Mouse (Mus musculus): ENCODE measurements around the gene Gm8362. TPM values are rescaled to one million over a fixed set of nuclear protein-coding genes. Genes with fewer than 3 reads are reported as not detected.
A peak's percentile ranks its signal among the peaks of the same experiment; 100 is the strongest.
"Not testable (repeated sequence)": the region's sequence is repeated elsewhere in the genome, so short reads cannot be mapped to it uniquely, and the experiment has no call there.

Gene Gm8362
- polyA plus RNA-seq (2015; fragmentation: Nextera tagmentation; extraction: Ambion mirVana): not detected in 2 replicates

GRCm38 (mm10) chr14:6774311-6774710 lies at the start of gene Gm8362:
Gene Gm8362 (minus strand): TSS chr14:6774411.
- H3K4me3 ChIP-seq; ATAC-seq (ENCODE audit: low FRiP score, low read depth); H3K36me3 ChIP-seq; H3K4me1 ChIP-seq (replicated peaks); H3K9me3 ChIP-seq; H3K27ac ChIP-seq (replicated peaks); H3K27me3 ChIP-seq; H3K4me2 ChIP-seq; H3K9ac ChIP-seq: not testable (repeated sequence)
- WGBS: 100% methylated on average over 1 of the region's 1 CpGs

DNA sequence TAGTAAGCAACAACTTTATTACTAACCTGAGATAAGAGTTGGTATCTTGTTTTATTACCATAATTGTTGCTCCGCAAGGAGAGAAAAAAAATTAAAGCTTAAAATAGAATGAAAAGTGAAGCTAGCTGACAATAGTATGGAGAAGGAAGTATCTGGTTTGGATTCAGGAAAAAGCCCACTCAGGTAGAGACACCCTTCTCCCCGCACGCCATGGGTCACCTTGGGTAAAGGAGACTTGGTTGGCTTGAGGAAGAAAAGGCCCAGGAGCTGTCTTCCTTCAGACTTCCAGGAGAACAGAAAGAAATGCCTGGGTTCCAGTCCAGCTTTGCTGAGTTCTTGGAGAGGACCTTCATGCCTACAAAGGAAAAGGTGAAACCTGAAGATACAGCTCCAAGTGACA lies 49.1 kb upstream of the Gm8362 start:
- not testable (repeated sequence) for H3K9me3 ChIP-seq; H3K4me3 ChIP-seq; ATAC-seq (ENCODE audit: low FRiP score, low read depth); H3K9ac ChIP-seq; H3K4me2 ChIP-seq; H3K27ac ChIP-seq (replicated peaks); H3K27me3 ChIP-seq; H3K36me3 ChIP-seq; H3K4me1 ChIP-seq (replicated peaks)
- 93% methylated on average over 3 of the region's 3 CpGs for WGBS

DNA sequence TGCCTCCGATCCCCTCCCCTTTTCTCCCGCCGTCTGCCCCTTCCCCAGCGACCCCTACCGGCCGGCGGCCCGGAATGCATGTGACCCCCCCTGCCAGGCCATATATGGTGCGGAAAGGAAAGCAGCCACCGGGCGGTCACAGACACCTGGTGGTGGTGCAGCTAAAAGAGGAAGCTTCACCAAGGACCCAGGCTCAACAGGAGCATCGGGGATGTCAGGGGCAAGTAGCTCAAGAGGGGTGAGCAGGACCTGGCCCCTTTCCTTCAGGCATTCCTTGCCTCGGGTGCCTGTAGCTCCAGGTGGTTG lies 17.0 kb downstream of the Gm8362 start:
- not testable (repeated sequence) for H3K36me3 ChIP-seq; H3K27me3 ChIP-seq; H3K4me1 ChIP-seq (replicated peaks); H3K9ac ChIP-seq; H3K9me3 ChIP-seq; H3K27ac ChIP-seq (replicated peaks); ATAC-seq (ENCODE audit: low FRiP score, low read depth)
- peak overlapping the region; percentile 48 for H3K4me3 ChIP-seq
- H3K4me2 ChIP-seq: peak overlapping the region; percentile 52
- WGBS: 0% methylated on average over 6 of the region's 13 CpGs

- not testable (repeated sequence) for H3K27me3 ChIP-seq; H3K27ac ChIP-seq (replicated peaks); H3K36me3 ChIP-seq; ATAC-seq (ENCODE audit: low FRiP score, low read depth); H3K4me1 ChIP-seq (replicated peaks); H3K9me3 ChIP-seq
- peak overlapping the region; percentile 48 for H3K4me3 ChIP-seq
- peak overlapping the region; percentile 52 for H3K4me2 ChIP-seq
- 1% methylated on average over 38 of the region's 67 CpGs for WGBS
- peak overlapping the region; percentile 50 for H3K9ac ChIP-seq
Measured at GRCm38 (mm10) chr14:6756384-6757230, 17.6 kb downstream of the Gm8362 start.

DNA sequence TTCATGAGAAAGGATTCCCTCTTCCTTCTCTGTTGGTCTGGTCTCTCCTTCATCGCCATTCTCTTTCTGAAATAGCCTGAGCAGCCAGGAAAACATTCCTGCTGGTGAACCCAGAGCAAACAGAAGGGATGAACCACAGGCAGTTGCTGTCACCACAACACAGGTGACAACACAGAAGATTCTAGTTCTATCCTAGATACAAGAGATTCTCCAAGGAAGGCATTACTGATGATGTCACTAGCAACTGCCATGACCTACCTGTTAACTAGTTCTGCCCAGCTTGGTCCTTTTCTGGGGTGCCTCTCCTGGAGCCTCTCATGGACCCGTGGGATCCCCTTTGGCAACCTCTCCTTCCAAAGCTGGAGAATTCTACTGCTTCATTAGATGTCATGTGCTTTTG lies 32.0 kb downstream of the Gm8362 start, which contains the start of gene Gm3636:
Gene Gm3636 (minus strand): TSS at position 101 of the 400 bp plus-strand sequence.
- WGBS: no CpG with 5 or more reads among the region's 2 CpGs
- H3K9ac ChIP-seq; H3K4me2 ChIP-seq; H3K9me3 ChIP-seq; H3K4me1 ChIP-seq (replicated peaks); H3K4me3 ChIP-seq; H3K36me3 ChIP-seq; H3K27me3 ChIP-seq; H3K27ac ChIP-seq (replicated peaks); ATAC-seq (ENCODE audit: low FRiP score, low read depth): not testable (repeated sequence)

GRCm38 (mm10) chr14:6720151-6720550 lies 54.1 kb downstream of the Gm8362 start, which contains the start of gene Gm8050:
Gene Gm8050 (minus strand): TSS chr14:6720251.
- not testable (repeated sequence) for H3K36me3 ChIP-seq; H3K4me1 ChIP-seq (replicated peaks); H3K27me3 ChIP-seq; ATAC-seq (ENCODE audit: low FRiP score, low read depth); H3K9me3 ChIP-seq; H3K4me3 ChIP-seq; H3K27ac ChIP-seq (replicated peaks); H3K9ac ChIP-seq; H3K4me2 ChIP-seq
- WGBS: 71% methylated on average over 1 of the region's 2 CpGs

Other genes with a start within 250 kb of the Gm8362 start
- not detected in 2 replicates for gene Gm8356, start 237.1 kb downstream of the Gm8362 start, polyA plus RNA-seq (2015; fragmentation: Nextera tagmentation; extraction: Ambion mirVana)
- gene Gm3629, start 183.8 kb downstream of the Gm8362 start, polyA plus RNA-seq (2015; fragmentation: Nextera tagmentation; extraction: Ambion mirVana): 0.74 and 0.77 TPM in 2 replicates
- gene Gm3460, start 152.0 kb downstream of the Gm8362 start, polyA plus RNA-seq (2015; fragmentation: Nextera tagmentation; extraction: Ambion mirVana): 0.55 TPM in 1 of 2 replicates, not detected in the other
- not detected in 2 replicates for gene Gm10251, start 90.2 kb downstream of the Gm8362 start, polyA plus RNA-seq (2015; fragmentation: Nextera tagmentation; extraction: Ambion mirVana)
- gene Gm8050, start 54.2 kb downstream of the Gm8362 start, polyA plus RNA-seq (2015; fragmentation: Nextera tagmentation; extraction: Ambion mirVana): 0.09 TPM in 1 of 2 replicates, not detected in the other
- gene Gm3636, start 32.1 kb downstream of the Gm8362 start, polyA plus RNA-seq (2015; fragmentation: Nextera tagmentation; extraction: Ambion mirVana): 14.7 and 17.5 TPM in 2 replicates
- gene Gm3642, start 65.9 kb upstream of the Gm8362 start, polyA plus RNA-seq (2015; fragmentation: Nextera tagmentation; extraction: Ambion mirVana): not detected in 2 replicates
- 10.2 and 12.4 TPM in 2 replicates for gene Gm3667, start 115.6 kb upstream of the Gm8362 start, polyA plus RNA-seq (2015; fragmentation: Nextera tagmentation; extraction: Ambion mirVana)
- gene Gm6356, start 199.4 kb upstream of the Gm8362 start, polyA plus RNA-seq (2015; fragmentation: Nextera tagmentation; extraction: Ambion mirVana): not detected in 2 replicates